Mouse (Mus musculus): ENCODE results near the gene Retreg3. TPM values are rescaled to one million over a fixed set of nuclear protein-coding genes. Genes with fewer than 3 reads are reported as not detected.
"Not testable (repeated sequence)": the region's sequence is repeated elsewhere in the genome, so short reads cannot be mapped to it uniquely, and the experiment has no call there.

The Retreg3 gene
- total and polyA plus RNA-seq, 2 experiments, result 46.3 to 61.2 TPM

DNA sequence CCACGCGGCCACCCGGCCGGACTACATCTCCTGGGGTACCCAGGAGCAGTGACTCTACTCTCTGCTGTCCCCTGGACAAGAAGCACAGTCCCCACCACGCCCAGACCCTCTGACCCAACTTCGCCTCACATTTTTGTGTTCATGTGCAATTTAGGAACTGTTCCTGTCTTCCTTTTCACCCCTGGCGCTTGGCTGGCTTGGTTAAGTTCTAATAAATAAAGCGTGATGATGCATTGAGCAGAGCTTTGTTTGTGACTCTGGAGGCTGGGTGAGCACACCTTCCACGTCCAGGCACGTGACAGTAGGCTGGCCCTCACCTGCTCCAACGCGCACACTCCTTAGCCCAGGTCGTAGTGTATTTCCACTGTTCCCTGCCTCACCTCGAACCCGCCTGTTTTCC, 41.9 kb upstream of the Retreg3 start:
- Histone ChIP-seq H3K27ac (replicated peaks; ENCODE audit: insufficient read depth, low read depth, low read length) (no peak overlapping the region), H3K79me2 (ENCODE audit: control insufficient read depth, insufficient read depth, low read length) (no peaks in the 10 kb centered on the region), H3K36me3 (ENCODE audit: control insufficient read depth, insufficient read depth, low read length) (peaks cover 22% of the 10 kb centered on the region), H3K9ac (ENCODE audit: low read depth, low read length) (no peak overlapping the region), H3K27me3 (ENCODE audit: control insufficient read depth, insufficient read depth, low read length) (no peaks in the 10 kb centered on the region), H3K4me1 (ENCODE audit: control insufficient read depth, insufficient read depth, low read length) (no peaks in the 10 kb centered on the region; the same call in 1 of the 2 replicates), H3K4me3 (ENCODE audit: insufficient read depth, low read depth, low read length) (no peak overlapping the region)
- WGBS, result 94% methylated on average over 15 of the region's 15 CpGs
- DNase-seq (ENCODE audit: extremely low read depth, low read depth, low spot score), result no peak
- TF ChIP-seq POLR2A (IDR thresholded peaks at IDR 0.05; ENCODE audit: extremely low read depth, insufficient read depth, low read length) (no peak), CTCF (IDR thresholded peaks at IDR 0.05; ENCODE audit: low read depth, low read length) (no peak)

DNA sequence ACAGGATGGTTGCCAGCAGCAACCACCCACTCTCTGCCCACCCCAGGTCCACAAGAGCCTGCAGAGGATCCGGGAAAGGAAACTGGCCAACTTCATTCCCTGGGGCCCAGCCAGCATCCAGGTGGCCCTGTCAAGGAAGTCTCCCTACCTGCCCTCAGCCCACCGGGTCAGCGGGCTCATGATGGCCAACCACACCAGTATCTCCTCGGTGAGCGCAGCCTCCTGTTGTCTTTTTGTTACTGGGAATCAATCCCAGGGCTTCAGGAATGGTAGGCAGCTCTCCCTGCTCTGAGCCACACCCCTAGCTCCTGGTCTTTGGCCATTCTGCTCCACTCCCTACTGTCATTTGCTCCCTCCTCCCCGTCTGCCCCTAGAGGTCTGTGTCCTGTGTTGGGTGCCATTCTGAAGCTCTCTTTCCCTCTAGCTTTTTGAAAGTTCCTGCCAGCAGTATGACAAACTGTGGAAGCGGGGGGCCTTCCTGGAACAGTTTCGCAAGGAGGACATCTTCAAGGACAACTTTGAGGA, 41.4 kb upstream of the Retreg3 start:
- H3K27me3 ChIP-seq (ENCODE audit: control insufficient read depth, insufficient read depth, low read length); H3K4me1 ChIP-seq (ENCODE audit: control insufficient read depth, insufficient read depth, low read length); DNase-seq (ENCODE audit: extremely low read depth, low read depth, low spot score); H3K79me2 ChIP-seq (ENCODE audit: control insufficient read depth, insufficient read depth, low read length); H3K4me3 ChIP-seq (ENCODE audit: insufficient read depth, low read depth, low read length); H3K9ac ChIP-seq (ENCODE audit: low read depth, low read length); H3K27ac ChIP-seq (replicated peaks; ENCODE audit: insufficient read depth, low read depth, low read length): not testable (repeated sequence)
- 83% methylated on average over 8 of the region's 8 CpGs for WGBS
- H3K36me3 ChIP-seq (ENCODE audit: control insufficient read depth, insufficient read depth, low read length), result peaks cover 19% of the 10 kb centered on the region

DNA sequence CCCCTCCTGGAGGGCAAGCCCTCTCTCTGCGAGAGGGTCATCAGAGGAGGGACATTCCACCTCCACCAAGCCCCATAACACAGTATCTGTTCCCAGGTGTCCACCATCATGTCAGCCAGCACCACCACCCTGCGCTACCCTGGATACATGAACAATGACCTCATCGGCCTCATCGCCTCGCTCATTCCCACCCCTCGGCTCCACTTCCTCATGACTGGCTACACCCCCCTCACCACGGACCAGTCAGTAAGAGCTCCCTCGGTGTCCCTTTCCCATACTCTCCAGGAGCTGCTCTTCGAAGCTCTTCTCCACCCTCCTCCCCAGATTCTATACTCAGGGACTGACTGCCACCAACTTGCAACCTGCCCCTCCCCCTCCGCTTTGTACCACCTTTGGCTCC, 40.5 kb upstream of the Retreg3 start:
- 86% methylated on average over 9 of the region's 10 CpGs for WGBS
- H3K27ac ChIP-seq (replicated peaks; ENCODE audit: insufficient read depth, low read depth, low read length); H3K27me3 ChIP-seq (ENCODE audit: control insufficient read depth, insufficient read depth, low read length); H3K4me1 ChIP-seq (ENCODE audit: control insufficient read depth, insufficient read depth, low read length); DNase-seq (ENCODE audit: extremely low read depth, low read depth, low spot score); H3K79me2 ChIP-seq (ENCODE audit: control insufficient read depth, insufficient read depth, low read length); H3K9ac ChIP-seq (ENCODE audit: low read depth, low read length); H3K4me3 ChIP-seq (ENCODE audit: insufficient read depth, low read depth, low read length): not testable (repeated sequence)
- peaks cover 12% of the 10 kb centered on the region for H3K36me3 ChIP-seq (ENCODE audit: control insufficient read depth, insufficient read depth, low read length)

DNA sequence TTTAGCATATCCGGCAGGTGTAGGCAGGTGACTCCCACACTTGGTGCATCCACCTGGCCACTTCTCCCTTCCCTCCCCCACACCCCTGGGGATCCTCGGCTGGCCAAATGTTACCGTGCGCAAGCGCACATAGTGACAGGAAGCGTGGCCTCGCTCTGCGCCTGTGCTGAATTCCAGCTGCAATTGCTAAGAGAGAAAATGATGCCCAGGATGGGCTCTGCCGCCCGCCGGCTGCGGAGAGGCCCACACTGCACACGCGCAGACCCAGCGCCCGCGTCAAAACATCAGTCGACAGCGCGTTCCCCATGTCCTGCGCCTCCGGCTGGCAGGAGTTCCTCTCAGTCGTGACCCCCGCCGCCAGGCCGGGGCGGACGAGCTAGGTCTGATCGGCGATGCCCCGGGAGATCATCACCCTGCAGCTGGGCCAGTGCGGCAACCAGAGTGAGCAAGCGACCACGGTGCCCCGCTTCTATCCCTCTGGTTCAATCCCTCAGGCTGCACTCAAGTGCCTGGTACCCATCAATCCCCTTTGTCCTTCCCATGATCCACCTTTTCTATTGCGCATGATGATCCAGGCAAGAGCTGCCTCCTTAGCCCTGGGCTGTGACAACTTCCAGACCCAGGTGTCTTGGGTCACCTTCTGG, 36.2 kb upstream of the Retreg3 start, which contains the start of gene Tubg2:
TSS of gene Tubg2 (plus strand) at position 180 of the 644 bp plus-strand sequence.
- Histone ChIP-seq H3K4me3 (ENCODE audit: insufficient read depth, low read depth, low read length) (peak within 1 kb of the TSS; percentile 48; the same call in 1 of the 2 replicates), H3K27me3 (ENCODE audit: control insufficient read depth, insufficient read depth, low read length) (no peaks in the 10 kb centered on the region), H3K4me1 (ENCODE audit: control insufficient read depth, insufficient read depth, low read length) (no peaks in the 10 kb centered on the region), H3K9ac (ENCODE audit: low read depth, low read length) (peak within 1 kb of the TSS; percentile 24), H3K79me2 (ENCODE audit: control insufficient read depth, insufficient read depth, low read length) (no peaks in the 10 kb centered on the region), H3K27ac (replicated peaks; ENCODE audit: insufficient read depth, low read depth, low read length) (no peak within 1 kb of the TSS), H3K36me3 (ENCODE audit: control insufficient read depth, insufficient read depth, low read length) (no peaks in the 10 kb centered on the region)
- no peak for DNase-seq (ENCODE audit: extremely low read depth, low read depth, low spot score)
- TF ChIP-seq POLR2A (IDR thresholded peaks at IDR 0.05; ENCODE audit: extremely low read depth, insufficient read depth, low read length) (no peak), CTCF (IDR thresholded peaks at IDR 0.05; ENCODE audit: low read depth, low read length) (no peak)
- WGBS, result 8% methylated on average over 36 of the region's 36 CpGs

DNA sequence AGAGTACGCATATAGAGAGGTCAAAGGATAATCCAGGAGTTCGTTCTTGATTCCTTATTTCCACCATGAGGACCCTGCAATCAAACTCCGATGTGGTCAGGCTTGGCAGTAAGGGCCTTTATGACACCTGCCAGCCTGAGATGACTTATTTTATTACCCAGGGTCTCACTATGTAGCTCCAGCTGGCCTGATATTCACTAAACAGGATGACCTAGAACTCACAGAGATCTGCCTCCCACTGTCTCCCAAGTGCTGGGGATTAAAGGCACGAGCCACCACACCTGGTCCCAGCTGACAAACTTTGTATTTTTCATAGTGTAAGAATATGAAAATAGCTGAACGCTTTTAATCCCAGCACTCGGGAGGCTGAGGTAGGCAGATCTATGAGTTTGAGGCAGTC, 35.5 kb upstream of the Retreg3 start:
- H3K4me1 ChIP-seq (ENCODE audit: control insufficient read depth, insufficient read depth, low read length), result no peaks in the 10 kb centered on the region
- H3K4me3 ChIP-seq (ENCODE audit: insufficient read depth, low read depth, low read length), result no peak overlapping the region
- no peak for DNase-seq (ENCODE audit: extremely low read depth, low read depth, low spot score)
- no peak overlapping the region for H3K9ac ChIP-seq (ENCODE audit: low read depth, low read length)
- H3K79me2 ChIP-seq (ENCODE audit: control insufficient read depth, insufficient read depth, low read length), result no peaks in the 10 kb centered on the region
- WGBS, result 84% methylated on average over 6 of the region's 6 CpGs
- TF ChIP-seq POLR2A (IDR thresholded peaks at IDR 0.05; ENCODE audit: extremely low read depth, insufficient read depth, low read length), result no peak
- no peak for TF ChIP-seq CTCF (IDR thresholded peaks at IDR 0.05; ENCODE audit: low read depth, low read length)
- H3K27me3 ChIP-seq (ENCODE audit: control insufficient read depth, insufficient read depth, low read length), result no peaks in the 10 kb centered on the region
- no peaks in the 10 kb centered on the region for H3K36me3 ChIP-seq (ENCODE audit: control insufficient read depth, insufficient read depth, low read length)
- no peak overlapping the region for H3K27ac ChIP-seq (replicated peaks; ENCODE audit: insufficient read depth, low read depth, low read length)

DNA sequence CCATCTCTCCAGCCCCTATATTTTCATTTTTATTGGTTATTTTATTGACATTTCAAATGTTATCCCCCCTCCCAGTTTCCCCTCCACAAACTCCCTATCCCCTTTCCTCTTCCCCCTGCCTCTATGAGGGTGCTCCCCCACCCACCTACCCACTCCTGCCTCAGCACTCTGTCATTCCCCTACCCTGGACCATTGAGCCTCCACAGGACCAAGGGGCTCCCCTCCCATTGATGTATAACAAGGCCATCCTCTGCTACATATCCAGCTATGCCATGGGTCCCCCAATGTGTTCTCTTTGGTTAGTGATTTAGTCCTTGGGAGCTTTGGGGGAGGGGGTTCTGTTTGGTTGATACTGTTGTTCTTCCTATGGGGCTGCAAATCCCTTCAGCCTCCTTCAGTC, 35.0 kb upstream of the Retreg3 start:
- no peaks in the 10 kb centered on the region for H3K79me2 ChIP-seq (ENCODE audit: control insufficient read depth, insufficient read depth, low read length)
- no peak overlapping the region for H3K27ac ChIP-seq (replicated peaks; ENCODE audit: insufficient read depth, low read depth, low read length)
- no peaks in the 10 kb centered on the region for H3K36me3 ChIP-seq (ENCODE audit: control insufficient read depth, insufficient read depth, low read length)
- no peaks in the 10 kb centered on the region for H3K27me3 ChIP-seq (ENCODE audit: control insufficient read depth, insufficient read depth, low read length)
- no peak overlapping the region for H3K9ac ChIP-seq (ENCODE audit: low read depth, low read length)
- no peak for DNase-seq (ENCODE audit: extremely low read depth, low read depth, low spot score)
- H3K4me3 ChIP-seq (ENCODE audit: insufficient read depth, low read depth, low read length), result no peak overlapping the region
- no peaks in the 10 kb centered on the region for H3K4me1 ChIP-seq (ENCODE audit: control insufficient read depth, insufficient read depth, low read length)
- TF ChIP-seq CTCF (IDR thresholded peaks at IDR 0.05; ENCODE audit: low read depth, low read length), result no peak
- TF ChIP-seq POLR2A (IDR thresholded peaks at IDR 0.05; ENCODE audit: extremely low read depth, insufficient read depth, low read length), result no peak
